Mouse (Mus musculus) heart, embryonic 16.5 days (tissue): ENCODE measurements at regions not wholly inside any gene's neighbourhood (a gene's known extent, or its start where the extent isn't known, plus 50 kb on each side); places are given as distances from the start of the nearest gene placed in this dataset.
A peak's percentile ranks its signal among the peaks of the same experiment; 100 is the strongest.

Experiments
- ATAC-seq: fragments of 200-750 bp; cut with Nextera tagmentation; replicated peaks from 2 replicates; pipeline ENCODE4 v1.8.0; 2017; ENCODE audit warnings: moderate number of reproducible peaks; ENCODE audit not compliant: insufficient read depth, low FRiP score; ENCODE audit errors: extremely low read depth
- H3K27ac ChIP-seq: fragments of 300-500 bp; sonication (generic); 2 replicates; pipeline ENCODE4 v1.5.1; 2014; ENCODE audit warnings: mild to moderate bottlenecking, low read length, control low read depth, moderate library complexity
- H3K27me3 ChIP-seq: fragments of 300-500 bp; sonication (generic); 2 replicates; pipeline ENCODE4 v1.6.1; 2014; ENCODE audit warnings: low read length, mixed read lengths; ENCODE audit not compliant: control insufficient read depth, insufficient read depth
- H3K36me3 ChIP-seq: fragments of 300-500 bp; sonication (generic); 2 replicates; pipeline ENCODE4 v1.6.1; 2014; ENCODE audit not compliant: control insufficient read depth, insufficient read depth
- H3K4me1 ChIP-seq: fragments of 300-500 bp; sonication (generic); 2 replicates; pipeline ENCODE4 v1.6.1; 2014; ENCODE audit warnings: low read length, mixed read lengths; ENCODE audit not compliant: control insufficient read depth, insufficient read depth
- H3K4me2 ChIP-seq: fragments of 300-500 bp; sonication (generic); 2 replicates; pipeline ENCODE4 v1.6.1; 2014; ENCODE audit warnings: low read depth, mild to moderate bottlenecking, control low read depth, low read length
- H3K4me3 ChIP-seq: fragments of 300-500 bp; sonication (generic); 2 replicates; pipeline ENCODE4 v1.5.1; 2014; ENCODE audit warnings: mild to moderate bottlenecking, control low read depth, low read length
- H3K9ac ChIP-seq: fragments of 300-500 bp; sonication (generic); 2 replicates; pipeline ENCODE4 v1.6.1; 2014; ENCODE audit warnings: low read length, control low read depth
- H3K9me3 ChIP-seq: fragments of 300-500 bp; sonication (generic); replicated peaks from 2 replicates; pipeline ENCODE4 v1.6.1; 2016; ENCODE audit warnings: low read length; ENCODE audit not compliant: control insufficient read depth
- WGBS: fragments of 180-500 bp; shearing (Covaris S2); extraction: QIAGEN DNeasy Blood & Tissue Kit; methylation state at CpG from one replicate; pipeline ENCODE4 v1.1.7; 2014; 5-methylcytosine and 5-hydroxymethylcytosine counted together

- Histone ChIP-seq H3K4me1 (no peaks in the 10 kb centered on the region), H3K9ac (no peak overlapping the region), H3K4me2 (no peak overlapping the region), H3K36me3 (no peaks in the 10 kb centered on the region), H3K4me3 (no peak overlapping the region), H3K9me3 (no peaks in the 10 kb centered on the region), H3K27me3 (no peaks in the 10 kb centered on the region), H3K27ac (no peak overlapping the region)
- WGBS, result 56% methylated on average over 4 of the region's 4 CpGs
- ATAC-seq, result no peak
These were observed 986.2 kb downstream of the Fam19a2 start for GRCm38 (mm10) chr10:124250004-124250403.

GRCm38 (mm10) chr10:124288301-124288995, 1024.7 kb downstream of the Fam19a2 start:
- Histone ChIP-seq H3K27me3 (no peaks in the 10 kb centered on the region), H3K9me3 (no peaks in the 10 kb centered on the region), H3K4me2 (peak overlapping the region; percentile 58), H3K4me3 (peak overlapping the region; percentile 46), H3K9ac (peak overlapping the region; percentile 45), H3K4me1 (no peaks in the 10 kb centered on the region), H3K27ac (0 out of 2 replicates have a peak overlapping the region, but pooled peaks have one; percentile 27), H3K36me3 (no peaks in the 10 kb centered on the region)
- ATAC-seq, result no peak; the same call in 1 of the 2 replicates
- 36% methylated on average over 18 of the region's 18 CpGs for WGBS

- no peaks in the 10 kb centered on the region for H3K36me3 ChIP-seq
- no peak overlapping the region for H3K4me3 ChIP-seq
- 66% methylated on average over 2 of the region's 2 CpGs for WGBS
- no peak for ATAC-seq
- no peaks in the 10 kb centered on the region for H3K9me3 ChIP-seq
- H3K4me1 ChIP-seq, result no peaks in the 10 kb centered on the region
- no peak overlapping the region for H3K9ac ChIP-seq
- H3K27ac ChIP-seq, result no peak overlapping the region
- no peak overlapping the region for H3K4me2 ChIP-seq
- H3K27me3 ChIP-seq, result no peaks in the 10 kb centered on the region
These were observed 1033.4 kb downstream of the Fam19a2 start for GRCm38 (mm10) chr10:124297198-124297677.

DNA sequence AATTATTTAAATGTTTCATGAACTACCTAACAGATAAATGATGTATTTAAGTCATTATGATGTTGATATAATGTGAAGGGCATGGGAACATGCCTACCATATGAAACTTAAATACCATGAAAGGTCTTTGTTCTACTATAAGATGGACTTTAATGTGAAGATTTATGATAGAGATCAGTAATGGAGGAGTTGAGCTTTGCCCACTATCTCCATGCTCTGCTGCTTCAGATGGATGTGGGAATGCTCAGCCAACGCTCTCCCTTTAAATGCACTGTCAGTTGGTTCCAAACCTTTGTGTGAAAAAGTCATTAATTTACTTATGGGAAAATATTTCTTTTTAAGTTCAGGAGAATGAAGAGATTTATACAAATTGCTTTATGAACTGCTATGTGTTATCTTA, 1040.9 kb downstream of the Fam19a2 start:
- Histone ChIP-seq H3K4me3 (no peak overlapping the region), H3K4me1 (no peaks in the 10 kb centered on the region), H3K36me3 (no peaks in the 10 kb centered on the region), H3K9ac (no peak overlapping the region), H3K27ac (no peak overlapping the region), H3K9me3 (no peaks in the 10 kb centered on the region), H3K27me3 (no peaks in the 10 kb centered on the region), H3K4me2 (no peak overlapping the region)
- no peak for ATAC-seq
- 91% methylated on average over 1 of the region's 1 CpGs for WGBS

- no peaks in the 10 kb centered on the region for H3K4me1 ChIP-seq
- H3K27me3 ChIP-seq, result no peaks in the 10 kb centered on the region
- no peak overlapping the region for H3K9ac ChIP-seq
- H3K36me3 ChIP-seq, result no peaks in the 10 kb centered on the region
- no peaks in the 10 kb centered on the region for H3K9me3 ChIP-seq
- WGBS, result 75% methylated on average over 3 of the region's 3 CpGs
- no peak overlapping the region for H3K27ac ChIP-seq
- H3K4me3 ChIP-seq, result no peak overlapping the region
- no peak for ATAC-seq
- no peak overlapping the region for H3K4me2 ChIP-seq
These were observed 1041.8 kb downstream of the Fam19a2 start for GRCm38 (mm10) chr10:124305644-124306043.

GRCm38 (mm10) chr10:124318761-124319160, 1055.0 kb downstream of the Fam19a2 start:
- Histone ChIP-seq H3K27ac (no peak overlapping the region), H3K36me3 (no peaks in the 10 kb centered on the region), H3K9ac (no peak overlapping the region), H3K4me1 (no peaks in the 10 kb centered on the region), H3K4me3 (no peak overlapping the region), H3K27me3 (no peaks in the 10 kb centered on the region), H3K9me3 (no peaks in the 10 kb centered on the region), H3K4me2 (no peak overlapping the region)
- 46% methylated on average over 1 of the region's 1 CpGs for WGBS
- ATAC-seq, result no peak

DNA sequence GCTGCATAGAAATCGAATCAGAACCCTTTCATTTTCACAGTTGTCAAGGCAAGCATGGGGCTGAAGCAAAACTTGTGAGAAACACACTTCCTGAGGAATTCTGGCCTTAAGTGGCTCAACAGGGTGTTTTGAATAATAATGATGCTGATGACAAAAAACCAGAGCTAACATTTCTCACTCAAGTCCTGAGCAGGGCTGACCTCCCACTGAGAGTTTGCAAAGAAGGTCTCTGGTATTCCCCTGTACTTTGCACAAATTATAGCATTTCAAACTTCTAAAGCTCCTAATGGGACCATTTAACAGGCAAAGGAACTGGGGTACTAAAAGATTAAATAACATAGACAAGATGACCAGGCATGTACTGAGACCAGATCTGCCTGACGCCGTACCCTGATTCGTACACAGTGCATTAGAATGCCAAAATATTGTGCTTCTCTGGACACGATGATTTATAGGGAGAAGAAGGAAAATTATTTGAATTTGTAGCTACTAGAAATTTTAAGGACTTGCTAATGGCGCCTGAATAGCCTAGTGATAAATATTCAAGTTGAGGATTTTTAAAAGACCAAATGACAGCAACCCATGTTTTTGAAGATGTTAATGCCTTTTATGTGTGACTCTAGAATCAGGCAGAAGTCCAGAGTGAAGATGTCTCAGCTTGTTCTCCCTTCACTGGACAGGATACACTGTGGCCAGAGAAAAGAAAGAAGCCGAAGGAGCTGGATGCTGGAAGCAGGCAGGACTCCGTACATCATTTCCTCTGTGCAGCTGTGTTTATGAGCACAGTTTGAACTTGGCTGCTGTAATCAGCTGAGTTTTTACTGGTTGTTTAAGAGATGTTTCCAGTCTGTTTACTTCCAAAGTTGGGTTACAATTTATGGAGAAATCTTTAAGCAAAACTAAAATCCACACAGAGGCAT, 1056.7 kb downstream of the Fam19a2 start:
- Histone ChIP-seq H3K4me1 (no peaks in the 10 kb centered on the region), H3K4me3 (no peak overlapping the region), H3K4me2 (no peak overlapping the region), H3K9ac (no peak overlapping the region), H3K27me3 (no peaks in the 10 kb centered on the region), H3K36me3 (no peaks in the 10 kb centered on the region), H3K9me3 (no peaks in the 10 kb centered on the region), H3K27ac (no peak overlapping the region)
- 72% methylated on average over 8 of the region's 8 CpGs for WGBS
- ATAC-seq, result no peak

- WGBS, result 86% methylated on average over 1 of the region's 1 CpGs
- H3K27ac ChIP-seq, result no peak overlapping the region
- H3K4me1 ChIP-seq, result no peaks in the 10 kb centered on the region
- ATAC-seq, result no peak
- no peaks in the 10 kb centered on the region for H3K36me3 ChIP-seq
- no peaks in the 10 kb centered on the region for H3K9me3 ChIP-seq
- no peaks in the 10 kb centered on the region for H3K27me3 ChIP-seq
- no peak overlapping the region for H3K9ac ChIP-seq
- H3K4me3 ChIP-seq, result no peak overlapping the region
- H3K4me2 ChIP-seq, result no peak overlapping the region
These were observed 1056.8 kb downstream of the Slc16a7 start for GRCm38 (mm10) chr10:124332491-124332890.

- H3K4me3 ChIP-seq, result no peak overlapping the region
- H3K36me3 ChIP-seq, result no peaks in the 10 kb centered on the region
- no peak for ATAC-seq
- 87% methylated on average over 3 of the region's 3 CpGs for WGBS
- no peak overlapping the region for H3K4me2 ChIP-seq
- no peak overlapping the region for H3K27ac ChIP-seq
- H3K9me3 ChIP-seq, result no peaks in the 10 kb centered on the region
- H3K9ac ChIP-seq, result no peak overlapping the region
- no peaks in the 10 kb centered on the region for H3K4me1 ChIP-seq
- no peaks in the 10 kb centered on the region for H3K27me3 ChIP-seq
These were observed 1050.3 kb downstream of the Slc16a7 start for GRCm38 (mm10) chr10:124338923-124339322.
